Mouse (Mus musculus) cerebellum, adult 2 months (tissue): Measurements from ENCODE around the gene Rgs5.

Experiments used
- CTCF ChIP-seq: fragments of 200-500 bp; IDR thresholded peaks from 2 replicates; pipeline ENCODE4 v1.5.1; 2011; ENCODE audit warnings: low read depth, mild to moderate bottlenecking, control low read depth, low read length, moderate library complexity, borderline replicate concordance; ENCODE audit not compliant: insufficient read depth
- POLR2A ChIP-seq: fragments of 200-500 bp; IDR thresholded peaks from 2 replicates; pipeline ENCODE4 v1.6.1; 2011; ENCODE audit warnings: low read length, control low read depth, borderline replicate concordance; ENCODE audit not compliant: insufficient read depth

DNA sequence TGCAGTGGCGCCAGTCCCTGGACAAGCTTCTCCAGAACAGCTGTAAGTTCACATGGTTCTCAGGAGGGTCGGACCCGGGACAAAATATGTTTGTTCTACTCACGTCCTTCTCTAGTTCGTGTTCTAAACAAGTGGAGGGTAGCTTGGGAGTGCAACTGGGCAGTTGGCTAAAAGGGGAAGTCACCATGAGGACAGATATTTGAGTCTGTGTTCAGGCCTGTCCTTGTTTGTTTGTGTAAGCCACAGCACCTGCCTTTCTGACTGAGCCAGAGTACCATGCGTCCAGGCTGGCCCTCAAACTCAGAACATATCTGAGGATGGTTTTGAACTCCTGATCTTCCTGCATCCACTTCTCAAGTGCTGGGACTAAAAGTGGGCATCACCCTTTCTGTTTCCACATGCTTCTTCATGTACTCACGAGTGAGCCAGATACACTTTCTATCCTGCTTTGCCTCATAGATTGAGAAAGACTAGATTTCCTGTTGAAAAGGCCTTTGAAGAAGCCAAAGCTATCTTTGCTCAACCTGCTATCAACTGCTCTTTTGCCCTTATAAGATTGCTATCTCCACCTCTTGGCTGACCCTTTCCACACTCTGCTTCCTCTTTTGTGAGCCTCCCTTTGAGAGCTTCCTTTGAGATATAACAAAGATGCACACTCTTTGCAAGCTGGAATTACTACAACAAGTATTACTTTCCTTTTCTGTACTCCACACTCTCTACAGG is 27.6 kb downstream of the Rgs5 start:
- TF ChIP-seq CTCF, result no peak
- no peak for TF ChIP-seq POLR2A
